In genomic region chr17:9647644-9648043, GRCm38 (mm10) we compare ENCODE assay signal across 31 mouse cellular contexts. TPM values are rescaled to one million over a fixed set of nuclear protein-coding genes. Genes with fewer than 3 reads are reported as not detected.
DNase-seq lines count a peak whose midpoint lies in the region; ATAC-seq and TF ChIP-seq lines count a peak whose summit lies in the region.
"Had no signal": no experiment of that assay in that cellular context is flagged by ENCODE, and none has a peak within 500 bp of the region (broad histone marks: within the 10 kb centered on the region; RNA-seq: fewer than 3 reads in every experiment).

No protein-coding gene starts in this region.

- no peaks in the 10 kb centered on the region for H3K9me3 ChIP-seq in hindbrain, embryonic 13.5 days
- no peaks in the 10 kb centered on the region for H3K9me3 ChIP-seq in hindbrain, embryonic 16.5 days (ENCODE audit: control insufficient read depth, low read length)
- no peaks in the 10 kb centered on the region for H3K9me3 ChIP-seq in neural tube, embryonic 13.5 days
- 0 out of 2 replicates have a peak, but pooled peaks cover 4% of the 10 kb centered on the region for H3K9me3 ChIP-seq in neural tube, embryonic 15.5 days (replicated peaks)
- H3K9me3 ChIP-seq: embryonic facial prominence, embryonic 12.5 days; embryonic facial prominence, embryonic 15.5 days; heart, embryonic 10.5 days; heart, embryonic 13.5 days had no signal

- intact Hi-C loops in heart, adult 2 months (cut with DNase I): no loop called here

- TF ChIP-seq POLR2A in heart, adult 2 months (IDR thresholded peaks at IDR 0.05; ENCODE audit: insufficient read depth, low read depth, low read length): no peak

- no peaks in the 10 kb centered on the region for H3K79me2 ChIP-seq in heart, adult 2 months (replicated peaks; ENCODE audit: control insufficient read depth, insufficient read depth, low read length)

- no peak overlapping the region for H3K27ac ChIP-seq in heart, adult 2 months
- 0 out of 2 replicates have a peak overlapping the region, but pooled peaks have one; percentile 52 for H3K27ac ChIP-seq in hindbrain, embryonic 13.5 days
- no peak overlapping the region for H3K27ac ChIP-seq in hindbrain, embryonic 16.5 days (ENCODE audit: low read depth, low read length)
- H3K27ac ChIP-seq in neural tube, embryonic 13.5 days (replicated peaks): peak overlapping the region; percentile 33
- H3K27ac ChIP-seq in neural tube, embryonic 15.5 days (replicated peaks): no peak overlapping the region
- H3K27ac ChIP-seq: embryonic facial prominence, embryonic 12.5 days; embryonic facial prominence, embryonic 15.5 days; gastrocnemius, adult 2 months; heart, embryonic 10.5 days; heart, embryonic 13.5 days had no signal

- 0 out of 2 replicates have a peak, but pooled peaks cover 2% of the 10 kb centered on the region for H3K27me3 ChIP-seq in heart, adult 2 months (ENCODE audit: control insufficient read depth, insufficient read depth, low read length)
- H3K27me3 ChIP-seq in hindbrain, embryonic 13.5 days: no peaks in the 10 kb centered on the region
- no peaks in the 10 kb centered on the region for H3K27me3 ChIP-seq in hindbrain, embryonic 16.5 days (replicated peaks; ENCODE audit: control insufficient read depth, insufficient read depth, low read length)
- H3K27me3 ChIP-seq in neural tube, embryonic 13.5 days: no peaks in the 10 kb centered on the region
- H3K27me3 ChIP-seq in neural tube, embryonic 15.5 days (replicated peaks): no peaks in the 10 kb centered on the region
- H3K27me3 ChIP-seq: embryonic facial prominence, embryonic 12.5 days; embryonic facial prominence, embryonic 15.5 days had no signal

- no peak overlapping the region for H3K4me2 ChIP-seq in hindbrain, embryonic 13.5 days
- no peak overlapping the region for H3K4me2 ChIP-seq in hindbrain, embryonic 16.5 days (ENCODE audit: low read length)
- H3K4me2 ChIP-seq in neural tube, embryonic 13.5 days: no peak overlapping the region
- no peak overlapping the region for H3K4me2 ChIP-seq in neural tube, embryonic 15.5 days
- H3K4me2 ChIP-seq: embryonic facial prominence, embryonic 12.5 days; embryonic facial prominence, embryonic 15.5 days; heart, embryonic 13.5 days had no signal

- no peak for ATAC-seq in hindbrain, embryonic 13.5 days (ENCODE audit: low FRiP score)
- ATAC-seq in hindbrain, embryonic 16.5 days: no peak
- ATAC-seq in neural tube, embryonic 13.5 days (ENCODE audit: low read depth): no peak
- no peak for ATAC-seq in neural tube, embryonic 15.5 days (ENCODE audit: low FRiP score)
- ATAC-seq: forebrain, embryonic 14.5 days; forebrain, postnatal 0 days; intestine, postnatal 0 days had no signal

- peak; percentile 37 for DNase-seq in heart, adult 11 months
- DNase-seq in heart, adult 2 months: no peak
- DNase-seq: adrenal gland, postnatal 10 days; adrenal gland, postnatal 36 days; cerebellum, adult 11 months; cerebellum, adult 2 months; cerebellum, adult 9-11 months; cerebellum, postnatal 25 days; forebrain, postnatal 0 days; gastrocnemius, adult 2 months; gastrocnemius, postnatal 14 days; heart, adult 18-20 months; heart, postnatal 14 days; heart, postnatal 4 days had no signal

- no peak overlapping the region for H3K4me3 ChIP-seq in heart, adult 2 months
- H3K4me3 ChIP-seq in hindbrain, embryonic 13.5 days: no peak overlapping the region
- no peak overlapping the region for H3K4me3 ChIP-seq in hindbrain, embryonic 16.5 days (ENCODE audit: low read length)
- no peak overlapping the region for H3K4me3 ChIP-seq in neural tube, embryonic 13.5 days
- H3K4me3 ChIP-seq in neural tube, embryonic 15.5 days (replicated peaks): no peak overlapping the region
- H3K4me3 ChIP-seq: embryonic facial prominence, embryonic 12.5 days; embryonic facial prominence, embryonic 15.5 days; gastrocnemius, adult 2 months; heart, embryonic 10.5 days; heart, embryonic 13.5 days had no signal

- H3K4me1 ChIP-seq in heart, adult 2 months (ENCODE audit: control insufficient read depth, insufficient read depth, low read length): no peaks in the 10 kb centered on the region
- peaks cover 14% of the 10 kb centered on the region for H3K4me1 ChIP-seq in hindbrain, embryonic 13.5 days (replicated peaks)
- no peaks in the 10 kb centered on the region for H3K4me1 ChIP-seq in hindbrain, embryonic 16.5 days (ENCODE audit: control insufficient read depth, insufficient read depth, low read depth, low read length)
- H3K4me1 ChIP-seq in neural tube, embryonic 13.5 days (replicated peaks): peaks cover 13% of the 10 kb centered on the region
- peaks cover 3% of the 10 kb centered on the region; the same call in 1 of the 2 replicates for H3K4me1 ChIP-seq in neural tube, embryonic 15.5 days
- H3K4me1 ChIP-seq: embryonic facial prominence, embryonic 12.5 days; embryonic facial prominence, embryonic 15.5 days had no signal

- TF ChIP-seq CTCF in heart, adult 2 months (IDR thresholded peaks at IDR 0.05): no peak

- no peak overlapping the region for H3K9ac ChIP-seq in heart, adult 2 months (ENCODE audit: low read depth, low read length)
- no peak overlapping the region for H3K9ac ChIP-seq in hindbrain, embryonic 13.5 days
- no peak overlapping the region for H3K9ac ChIP-seq in hindbrain, embryonic 16.5 days (ENCODE audit: low read depth, low read length)
- H3K9ac ChIP-seq in neural tube, embryonic 13.5 days: no peak overlapping the region
- H3K9ac ChIP-seq in neural tube, embryonic 15.5 days (replicated peaks): no peak overlapping the region
- H3K9ac ChIP-seq: embryonic facial prominence, embryonic 12.5 days; embryonic facial prominence, embryonic 15.5 days; forebrain, postnatal 0 days; heart, embryonic 13.5 days had no signal

- TF ChIP-seq EP300 in heart, adult 2 months (IDR thresholded peaks at IDR 0.05; ENCODE audit: insufficient read depth, low read depth, low read length): no peak

- no peaks in the 10 kb centered on the region for H3K36me3 ChIP-seq in heart, adult 2 months (ENCODE audit: control insufficient read depth, insufficient read depth, low read length)
- H3K36me3 ChIP-seq in hindbrain, embryonic 13.5 days: no peaks in the 10 kb centered on the region
- H3K36me3 ChIP-seq in hindbrain, embryonic 16.5 days (ENCODE audit: control insufficient read depth, insufficient read depth, low read length): no peaks in the 10 kb centered on the region
- H3K36me3 ChIP-seq in neural tube, embryonic 13.5 days: no peaks in the 10 kb centered on the region
- H3K36me3 ChIP-seq in neural tube, embryonic 15.5 days: no peaks in the 10 kb centered on the region
- H3K36me3 ChIP-seq: embryonic facial prominence, embryonic 12.5 days; embryonic facial prominence, embryonic 15.5 days; heart, embryonic 10.5 days; heart, embryonic 13.5 days had no signal

- 72% methylated on average over 4 of the region's 4 CpGs for WGBS in heart, adult 2 months
- WGBS in hindbrain, embryonic 13.5 days: 34% methylated on average over 4 of the region's 4 CpGs
- 43% methylated on average over 4 of the region's 4 CpGs for WGBS in hindbrain, embryonic 16.5 days
- WGBS in neural tube, embryonic 13.5 days: 38% methylated on average over 4 of the region's 4 CpGs
- 37% methylated on average over 4 of the region's 4 CpGs for WGBS in neural tube, embryonic 15.5 days

RNA-seq across cellular contexts. Expression of gene Pabpc6, which starts 21.9 kb away (rescaled TPM):
- total RNA-seq in heart, adult 2 months (2021): not detected
- polyA plus RNA-seq in heart, adult 2 months (2012; rRNA removed): 0.06 TPM in 1 of 2 replicates, not detected in the other
- polyA plus RNA-seq in hindbrain, embryonic 13.5 days (2015; fragmentation: Nextera tagmentation; extraction: Ambion mirVana): not detected in 2 replicates
- polyA plus RNA-seq in hindbrain, embryonic 16.5 days (2015; fragmentation: Nextera tagmentation; extraction: Ambion mirVana): not detected in 2 replicates
- polyA plus RNA-seq in neural tube, embryonic 13.5 days (2015; fragmentation: Nextera tagmentation; extraction: Ambion mirVana): not detected in 2 replicates
- polyA plus RNA-seq in neural tube, embryonic 15.5 days (2015; fragmentation: Nextera tagmentation; extraction: Ambion mirVana): not detected in 2 replicates
- total RNA-seq: adrenal gland, adult 18-20 months; adrenal gland, postnatal 10 days; adrenal gland, postnatal 36 days; common myeloid progenitor, adult 5-6 weeks; forebrain, postnatal 0 days; gastrocnemius, adult 2 months; gastrocnemius, postnatal 14 days; gastrocnemius, postnatal 4 days; heart, adult 18-20 months; heart, postnatal 14 days; heart, postnatal 4 days had no signal
- polyA plus RNA-seq: cerebellum, adult 2 months; embryonic facial prominence, embryonic 12.5 days; embryonic facial prominence, embryonic 15.5 days; forebrain, embryonic 11.5 days; forebrain, embryonic 14.5 days; forebrain, postnatal 0 days; frontal cortex, adult 2 months; heart, embryonic 10.5 days; heart, embryonic 13.5 days; heart, embryonic 16.5 days; intestine, embryonic 14.5 days; intestine, postnatal 0 days had no signal

Comparison
In these comparisons a context has a peak if more than half of its experiments do, and no peak if none do; other contexts are left out.
1. H3K27ac ChIP-seq: peak in hindbrain, embryonic 13.5 days (single experiment) and neural tube, embryonic 13.5 days (single experiment); none in heart, adult 2 months (single experiment), hindbrain, embryonic 16.5 days (single experiment) and neural tube, embryonic 15.5 days (single experiment).